Mouse (Mus musculus) hindbrain, embryonic 16.5 days (tissue): ENCODE data around the gene Calcrl. TPM values are rescaled to one million over a fixed set of nuclear protein-coding genes. Genes with fewer than 3 reads are reported as not detected.
"Not testable (repeated sequence)": the region's sequence is repeated elsewhere in the genome, so short reads cannot be mapped to it uniquely, and the experiment has no call there.

Source experiments
- ATAC-seq: fragments of 200-750 bp; cut with Nextera tagmentation; 2 replicates; pipeline ENCODE4 v1.8.0; 2017; ENCODE audit warnings: moderate TSS enrichment, moderate library complexity
- H3K27ac ChIP-seq: fragments of 300-500 bp; sonication (generic); 2 replicates; pipeline ENCODE4 v1.5.1; 2014; ENCODE audit warnings: low read depth, mild to moderate bottlenecking, control low read depth, low read length, moderate library complexity
- H3K27me3 ChIP-seq: fragments of 300-500 bp; sonication (generic); replicated peaks from 2 replicates; pipeline ENCODE4 v1.6.1; 2014; ENCODE audit warnings: low read length; ENCODE audit not compliant: control insufficient read depth, insufficient read depth
- H3K36me3 ChIP-seq: fragments of 300-500 bp; sonication (generic); 2 replicates; pipeline ENCODE4 v1.6.1; 2014; ENCODE audit warnings: mild to moderate bottlenecking, low read length, moderate library complexity, mixed read lengths; ENCODE audit not compliant: control insufficient read depth, insufficient read depth
- H3K4me1 ChIP-seq: fragments of 300-500 bp; sonication (generic); 2 replicates; pipeline ENCODE4 v1.6.1; 2014; ENCODE audit warnings: low read depth, low read length; ENCODE audit not compliant: control insufficient read depth, insufficient read depth
- H3K4me2 ChIP-seq: fragments of 300-500 bp; sonication (generic); 2 replicates; pipeline ENCODE4 v1.6.1; 2014; ENCODE audit warnings: mild to moderate bottlenecking, low read length, control low read depth, moderate library complexity
- H3K4me3 ChIP-seq: fragments of 300-500 bp; sonication (generic); 2 replicates; pipeline ENCODE4 v1.5.1; 2014; ENCODE audit warnings: mild to moderate bottlenecking, low read length, control low read depth, moderate library complexity
- H3K9ac ChIP-seq: fragments of 300-500 bp; sonication (generic); 2 replicates; pipeline ENCODE4 v1.6.1; 2014; ENCODE audit warnings: low read depth, mild to moderate bottlenecking, control low read depth, low read length, moderate library complexity
- H3K9me3 ChIP-seq: fragments of 300-500 bp; sonication (generic); 2 replicates; pipeline ENCODE4 v1.6.1; 2014; ENCODE audit warnings: mild to moderate bottlenecking, low read length, moderate library complexity; ENCODE audit not compliant: control insufficient read depth
- WGBS: fragments of 180-500 bp; shearing (Covaris S2); extraction: QIAGEN DNeasy Blood & Tissue Kit; methylation state at CpG from one replicate; pipeline ENCODE4 v1.1.7; 2014; 5-methylcytosine and 5-hydroxymethylcytosine counted together
- polyA plus RNA-seq: library from polyadenylated mRNA; unstranded; fragments of >200 nt; fragmentation: Nextera tagmentation; extraction: Ambion mirVana; gene quantifications from 2 replicates; pipeline ENCODE4 v1.2.1, GENCODE M21; 2015

The Calcrl gene
- polyA plus RNA-seq, 1 experiment from 2014 or later = 13.9 TPM

DNA sequence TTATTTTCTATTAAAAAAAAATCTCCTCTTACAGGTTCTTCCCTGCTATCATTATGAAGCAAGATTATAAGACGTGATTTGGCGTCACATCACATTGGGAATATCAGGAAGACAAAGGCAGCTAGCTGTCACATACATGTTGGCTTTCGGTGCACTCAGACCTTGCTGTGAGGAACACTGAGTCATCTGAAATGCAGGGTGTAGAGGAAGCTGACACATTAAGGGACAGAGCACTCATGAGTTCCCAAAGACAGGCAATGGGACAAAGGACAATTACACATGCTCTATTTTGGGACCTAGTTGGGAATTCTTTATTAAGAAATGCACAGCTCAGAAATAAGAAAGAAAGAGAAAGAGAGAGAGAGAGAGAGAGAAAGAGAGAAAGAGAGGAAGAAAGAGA lies 20.4 kb downstream of the Calcrl start:
- Histone ChIP-seq H3K4me3 (no peak overlapping the region), H3K4me2 (no peak overlapping the region), H3K27me3 (no peaks in the 10 kb centered on the region), H3K9me3 (no peaks in the 10 kb centered on the region), H3K9ac (no peak overlapping the region), H3K27ac (no peak overlapping the region), H3K4me1 (no peaks in the 10 kb centered on the region), H3K36me3 (no peaks in the 10 kb centered on the region)
- no peak for ATAC-seq
- WGBS = 81% methylated on average over 3 of the region's 3 CpGs

GRCm38 (mm10) chr2:84402713-84403112 lies 22.5 kb downstream of the Calcrl start:
- Histone ChIP-seq H3K4me1 (no peaks in the 10 kb centered on the region), H3K4me2 (no peak overlapping the region), H3K36me3 (no peaks in the 10 kb centered on the region), H3K9ac (no peak overlapping the region), H3K9me3 (no peaks in the 10 kb centered on the region), H3K27ac (no peak overlapping the region), H3K4me3 (no peak overlapping the region), H3K27me3 (no peaks in the 10 kb centered on the region)
- ATAC-seq = no peak
- 87% methylated on average over 3 of the region's 3 CpGs for WGBS

- H3K27ac ChIP-seq = no peak overlapping the region
- 67% methylated on average over 4 of the region's 4 CpGs for WGBS
- no peaks in the 10 kb centered on the region for H3K4me1 ChIP-seq
- peak; percentile 37; the same call in 1 of the 2 replicates for ATAC-seq
- no peaks in the 10 kb centered on the region for H3K9me3 ChIP-seq
- no peak overlapping the region for H3K4me2 ChIP-seq
- H3K27me3 ChIP-seq = no peaks in the 10 kb centered on the region
- no peaks in the 10 kb centered on the region for H3K36me3 ChIP-seq
- H3K4me3 ChIP-seq = no peak overlapping the region
- no peak overlapping the region for H3K9ac ChIP-seq
Observed at GRCm38 (mm10) chr2:84396557-84396956, 28.7 kb downstream of the Calcrl start.

GRCm38 (mm10) chr2:84393236-84393635 lies 32.0 kb downstream of the Calcrl start:
- no peak overlapping the region for H3K4me3 ChIP-seq
- H3K9me3 ChIP-seq = no peaks in the 10 kb centered on the region
- H3K27ac ChIP-seq = no peak overlapping the region
- no peaks in the 10 kb centered on the region for H3K4me1 ChIP-seq
- ATAC-seq = no peak
- no peak overlapping the region for H3K4me2 ChIP-seq
- no peak overlapping the region for H3K9ac ChIP-seq
- H3K36me3 ChIP-seq = no peaks in the 10 kb centered on the region
- no peaks in the 10 kb centered on the region for H3K27me3 ChIP-seq
- 91% methylated on average over 4 of the region's 4 CpGs for WGBS

- H3K9ac ChIP-seq = no peak overlapping the region
- H3K4me1 ChIP-seq = no peaks in the 10 kb centered on the region
- no peaks in the 10 kb centered on the region for H3K27me3 ChIP-seq
- no peaks in the 10 kb centered on the region for H3K36me3 ChIP-seq
- H3K4me3 ChIP-seq = no peak overlapping the region
- H3K27ac ChIP-seq = no peak overlapping the region
- no peaks in the 10 kb centered on the region for H3K9me3 ChIP-seq
- no peak for ATAC-seq
- no peak overlapping the region for H3K4me2 ChIP-seq
Observed at GRCm38 (mm10) chr2:84389075-84389474, 36.1 kb downstream of the Calcrl start.

DNA sequence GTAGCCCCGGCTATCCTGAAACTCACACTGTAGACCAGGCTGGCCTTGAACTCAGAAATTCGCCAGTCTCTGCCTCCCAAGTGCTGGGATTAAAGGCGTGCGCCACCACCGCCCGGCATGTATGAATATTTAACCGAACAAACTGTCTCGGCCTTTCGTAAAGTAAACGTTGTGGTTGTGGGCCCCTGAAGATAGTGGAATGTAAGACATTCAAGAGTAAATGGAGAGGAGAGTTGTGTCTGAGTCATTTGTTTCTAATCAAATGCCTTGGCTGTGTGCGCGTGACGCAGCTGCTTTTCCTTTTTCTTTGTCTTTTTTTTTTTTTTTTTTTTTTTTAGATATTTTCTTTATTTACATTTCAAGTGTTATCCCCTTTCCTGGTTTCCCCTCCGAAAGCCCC lies 36.7 kb downstream of the Calcrl start:
- H3K9ac ChIP-seq, H3K4me2 ChIP-seq, H3K9me3 ChIP-seq, H3K4me3 ChIP-seq, H3K27ac ChIP-seq, H3K36me3 ChIP-seq, H3K27me3 ChIP-seq, ATAC-seq, H3K4me1 ChIP-seq: not testable (repeated sequence)
- 89% methylated on average over 14 of the region's 14 CpGs for WGBS

- Histone ChIP-seq H3K9ac (no peak overlapping the region), H3K4me1 (no peaks in the 10 kb centered on the region), H3K9me3 (no peaks in the 10 kb centered on the region), H3K27me3 (no peaks in the 10 kb centered on the region), H3K4me2 (no peak overlapping the region), H3K27ac (no peak overlapping the region), H3K36me3 (no peaks in the 10 kb centered on the region), H3K4me3 (no peak overlapping the region)
- 79% methylated on average over 7 of the region's 7 CpGs for WGBS
- no peak for ATAC-seq
Observed at GRCm38 (mm10) chr2:84388023-84388416, 37.2 kb downstream of the Calcrl start.

- Histone ChIP-seq H3K4me2 (peak overlapping the region; percentile 40), H3K4me1 (no peaks in the 10 kb centered on the region), H3K4me3 (0 out of 2 replicates have a peak overlapping the region, but pooled peaks have one; percentile 6), H3K9ac (no peak overlapping the region), H3K36me3 (no peaks in the 10 kb centered on the region), H3K27me3 (no peaks in the 10 kb centered on the region), H3K9me3 (no peaks in the 10 kb centered on the region), H3K27ac (no peak overlapping the region; the same call in 1 of the 2 replicates)
- 69% methylated on average over 11 of the region's 11 CpGs for WGBS
- ATAC-seq = no peak
Observed at GRCm38 (mm10) chr2:84387394-84388022, 37.7 kb downstream of the Calcrl start.

DNA sequence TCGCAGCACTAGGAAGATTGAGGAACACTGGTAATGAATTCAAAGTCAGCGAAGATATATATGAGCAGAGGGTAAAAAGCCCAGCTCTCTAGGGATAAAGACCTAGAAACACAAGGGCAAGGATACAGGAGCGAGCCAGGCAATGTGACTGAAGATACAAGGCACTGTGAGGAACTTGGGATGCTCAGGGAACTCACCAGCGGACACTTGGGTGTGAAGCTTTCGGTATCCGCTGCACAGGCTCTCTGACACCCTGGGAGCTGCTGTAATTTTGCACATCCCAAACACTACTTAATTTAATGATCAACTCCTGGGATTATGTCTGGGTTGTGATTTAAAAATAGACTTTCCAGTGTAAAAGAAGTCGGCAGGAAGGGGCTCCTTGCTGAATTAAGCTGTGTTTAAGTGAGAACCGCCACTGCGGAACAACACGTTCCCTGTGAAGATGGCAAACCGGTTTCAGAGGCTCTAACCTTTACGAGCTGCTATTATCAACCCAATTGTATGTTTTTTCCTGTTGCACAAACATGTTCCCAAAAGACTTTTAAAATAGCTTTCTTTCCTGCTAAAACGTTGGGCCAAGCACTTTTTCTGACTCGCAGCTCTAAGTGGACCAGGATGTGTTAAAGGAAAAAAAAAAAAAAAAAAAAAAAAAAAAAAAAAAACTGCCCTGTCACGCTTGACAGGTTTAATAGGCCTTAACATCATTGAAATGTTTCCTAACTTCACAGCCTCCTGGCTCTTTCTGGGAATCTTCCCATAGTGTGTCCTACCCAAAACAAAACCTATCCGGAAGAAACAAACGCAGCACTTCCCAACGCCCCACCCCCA lies 38.4 kb downstream of the Calcrl start:
- H3K27ac ChIP-seq = no peak overlapping the region; the same call in 1 of the 2 replicates
- 43% methylated on average over 18 of the region's 18 CpGs for WGBS

More for the DNA sequence above, 38.4 kb downstream of the Calcrl start:
- H3K4me2 ChIP-seq = peak overlapping the region; percentile 40
- no peaks in the 10 kb centered on the region for H3K9me3 ChIP-seq
- no peaks in the 10 kb centered on the region for H3K4me1 ChIP-seq
- 0 out of 2 replicates have a peak overlapping the region, but pooled peaks have one; percentile 6 for H3K4me3 ChIP-seq
- no peak for ATAC-seq
- no peak overlapping the region for H3K9ac ChIP-seq
- no peaks in the 10 kb centered on the region for H3K27me3 ChIP-seq
- H3K36me3 ChIP-seq = no peaks in the 10 kb centered on the region
